Mouse (Mus musculus): ENCODE results near the gene Phex.

The Phex gene

DNA sequence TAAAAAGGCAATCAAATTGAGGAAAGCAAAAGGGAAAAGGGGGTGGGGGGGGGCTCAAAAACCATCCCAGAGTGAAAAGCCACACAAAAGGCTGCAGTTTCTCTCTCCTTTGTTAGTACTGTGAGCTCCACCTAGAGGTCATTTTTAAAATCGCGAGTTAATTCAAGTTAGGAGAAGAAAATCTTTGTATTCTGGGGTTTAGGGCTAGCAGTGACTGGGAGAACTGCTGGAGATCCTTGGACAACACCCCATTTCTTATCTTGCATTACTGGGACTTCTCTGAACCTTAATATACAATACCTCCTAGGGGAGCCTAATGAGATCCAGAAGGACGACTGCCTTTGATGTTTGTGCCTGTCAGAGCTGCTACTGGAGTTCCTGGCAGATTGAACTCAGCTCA lies 107.7 kb downstream of the Phex start:
- no peak for DNase-seq (ENCODE audit: low spot score)

DNA sequence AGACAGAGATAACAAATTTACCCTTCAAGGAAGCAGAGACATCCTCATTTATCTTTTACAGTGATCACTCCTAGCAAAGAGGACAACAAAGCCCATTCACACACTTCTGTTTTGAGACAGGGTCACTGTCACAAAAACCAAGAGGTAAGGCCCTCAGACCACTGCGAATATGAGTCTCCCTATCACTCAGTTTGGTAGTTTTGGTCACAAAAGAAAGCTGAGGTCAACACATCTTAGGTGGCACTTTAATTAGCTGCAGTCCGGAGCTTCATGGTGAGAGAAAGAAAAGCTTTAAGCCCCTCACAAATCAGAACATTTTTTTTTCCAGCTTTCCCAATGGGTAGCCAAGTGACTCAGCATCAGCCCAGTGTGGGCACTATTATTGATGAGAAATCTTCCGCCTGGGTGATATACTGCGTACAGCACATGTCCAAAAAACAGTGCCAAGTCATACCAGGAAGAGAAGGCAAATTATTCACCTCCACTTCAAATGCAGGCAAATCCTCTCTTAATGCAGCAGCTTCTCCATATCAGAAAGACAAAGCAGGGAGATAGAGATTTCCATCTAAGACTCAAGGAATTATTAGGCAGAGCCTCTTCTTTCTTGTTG lies 108.2 kb downstream of the Phex start:
- no peak for DNase-seq (ENCODE audit: low spot score)

DNA sequence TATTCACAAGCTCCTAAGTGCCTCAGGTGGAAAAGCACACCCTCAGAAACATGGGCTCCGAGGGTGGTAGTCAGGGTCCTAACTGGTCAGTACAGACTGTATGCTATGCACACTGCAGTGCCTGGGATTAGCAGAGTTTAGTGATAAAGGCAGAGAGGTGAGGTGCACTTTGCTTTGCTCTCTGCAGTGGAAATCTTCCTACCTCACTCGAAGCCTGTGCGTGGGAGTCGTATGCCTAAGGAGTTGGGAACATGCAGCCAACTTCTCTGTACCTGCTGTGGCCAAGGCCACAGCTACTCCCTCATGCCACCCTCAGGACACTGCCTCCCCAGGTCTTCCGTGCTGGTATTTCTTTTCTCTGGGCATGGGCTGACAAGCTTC lies 109.3 kb downstream of the Phex start:
- DNase-seq (ENCODE audit: low spot score): no peak

DNA sequence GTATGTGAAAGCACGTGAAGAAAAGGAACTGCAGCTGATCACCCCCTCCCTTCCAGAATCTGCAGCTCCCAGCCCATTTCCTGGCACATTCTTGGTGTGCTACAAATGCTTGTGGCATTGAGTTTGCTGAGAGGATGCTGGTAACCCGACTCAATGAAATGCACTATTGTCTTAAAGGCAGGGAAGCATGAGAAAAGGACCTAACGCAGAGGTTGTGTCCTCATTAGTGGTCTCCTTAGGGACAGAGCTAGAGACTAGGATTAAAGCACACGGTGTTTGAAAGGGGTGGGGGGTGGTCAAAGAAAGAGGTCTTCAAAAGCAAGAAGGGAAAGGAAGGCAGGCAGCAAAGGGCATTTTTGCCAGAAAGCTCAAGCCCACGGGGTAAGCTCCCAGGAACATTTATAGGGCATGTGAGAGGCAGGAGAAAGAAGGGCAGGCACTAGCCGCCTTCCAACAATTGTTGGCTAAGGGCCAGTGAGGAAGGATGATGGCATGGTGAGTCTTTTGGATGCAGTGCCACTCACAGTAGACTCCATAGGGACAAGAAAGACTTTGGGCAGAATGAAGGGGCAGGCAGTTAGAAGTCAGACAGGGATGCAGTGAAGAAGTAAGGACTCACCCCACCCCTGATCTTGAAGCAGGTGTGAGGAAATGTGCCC lies 109.8 kb downstream of the Phex start:
- DNase-seq (ENCODE audit: low spot score): no peak

DNA sequence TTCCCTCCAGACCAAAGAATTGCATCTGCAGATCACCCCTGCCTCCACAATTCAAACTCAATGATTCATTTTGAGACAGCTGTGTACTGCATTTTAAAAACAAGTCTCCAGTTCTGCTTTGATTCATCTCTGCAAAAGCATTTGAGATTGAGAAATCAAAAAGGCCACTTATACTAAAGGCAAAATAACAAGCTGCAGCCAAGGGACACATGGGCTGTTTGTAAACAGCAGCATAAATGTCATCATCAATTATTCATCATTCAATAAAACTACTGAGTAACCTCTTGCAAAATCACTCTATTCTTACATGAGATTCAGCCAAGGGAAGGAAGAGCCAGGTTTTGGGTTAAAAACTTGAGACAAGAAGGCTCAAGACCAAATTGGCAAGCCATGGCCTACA lies 122.7 kb downstream of the Phex start:
- no peak for DNase-seq (ENCODE audit: low spot score)

DNA sequence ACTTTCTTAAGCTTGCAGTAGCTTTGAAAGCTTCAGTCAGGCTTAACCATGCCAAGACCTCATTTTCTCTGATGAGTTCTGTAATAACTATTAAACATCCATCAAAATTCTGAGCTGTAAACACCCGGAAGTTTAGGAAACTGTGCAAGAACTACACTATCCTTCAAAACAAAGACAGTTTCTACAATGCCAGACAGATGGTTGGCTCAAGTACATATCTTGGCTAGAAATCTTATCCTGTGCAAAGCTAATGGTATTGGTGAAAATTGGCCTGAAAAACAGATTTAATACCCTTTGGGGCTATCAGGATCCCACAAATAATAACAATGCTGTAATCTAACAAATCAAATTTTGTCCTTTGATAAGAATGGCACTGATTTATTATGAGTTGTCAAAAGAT lies 138.5 kb downstream of the Phex start:
- DNase-seq (ENCODE audit: low spot score): no peak

DNA sequence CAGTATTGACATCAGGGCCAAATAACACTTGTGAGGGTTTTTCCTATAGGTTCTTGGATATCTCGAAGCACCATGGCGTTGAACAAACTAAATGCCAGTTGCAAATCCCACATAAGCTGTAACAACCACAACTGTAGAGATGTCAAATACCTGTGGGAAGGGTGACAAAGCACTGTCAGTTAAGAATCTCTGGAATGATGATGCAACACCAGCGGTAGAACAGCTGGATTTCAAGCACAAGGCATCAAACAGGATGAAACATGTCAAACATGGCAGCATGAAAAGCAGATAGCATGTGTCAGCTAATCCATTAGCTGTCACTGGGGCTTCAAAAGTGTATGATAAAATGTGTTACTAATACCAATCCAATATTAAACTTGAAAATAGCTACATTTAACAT lies 141.8 kb downstream of the Phex start:
- DNase-seq (ENCODE audit: low spot score): no peak

DNA sequence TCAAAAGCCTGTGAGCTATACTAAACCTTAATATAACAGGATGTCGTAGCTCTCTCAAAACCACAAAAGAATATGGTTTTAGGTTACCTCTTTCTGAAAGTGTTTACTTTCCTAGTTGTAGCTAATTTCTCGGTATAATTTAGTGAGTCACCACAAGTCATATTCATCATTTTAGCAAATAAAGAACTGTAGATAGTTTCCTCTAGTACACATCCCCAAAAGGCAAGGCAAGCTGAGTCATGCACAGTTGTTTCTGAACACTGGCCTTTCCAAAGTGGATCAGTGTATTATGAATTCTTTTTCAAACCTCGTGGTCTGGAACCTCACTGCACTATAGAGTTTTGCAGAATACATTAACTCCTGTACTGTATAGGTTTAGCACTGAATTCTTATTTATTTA lies 143.5 kb downstream of the Phex start:
- DNase-seq (ENCODE audit: low spot score): no peak

DNA sequence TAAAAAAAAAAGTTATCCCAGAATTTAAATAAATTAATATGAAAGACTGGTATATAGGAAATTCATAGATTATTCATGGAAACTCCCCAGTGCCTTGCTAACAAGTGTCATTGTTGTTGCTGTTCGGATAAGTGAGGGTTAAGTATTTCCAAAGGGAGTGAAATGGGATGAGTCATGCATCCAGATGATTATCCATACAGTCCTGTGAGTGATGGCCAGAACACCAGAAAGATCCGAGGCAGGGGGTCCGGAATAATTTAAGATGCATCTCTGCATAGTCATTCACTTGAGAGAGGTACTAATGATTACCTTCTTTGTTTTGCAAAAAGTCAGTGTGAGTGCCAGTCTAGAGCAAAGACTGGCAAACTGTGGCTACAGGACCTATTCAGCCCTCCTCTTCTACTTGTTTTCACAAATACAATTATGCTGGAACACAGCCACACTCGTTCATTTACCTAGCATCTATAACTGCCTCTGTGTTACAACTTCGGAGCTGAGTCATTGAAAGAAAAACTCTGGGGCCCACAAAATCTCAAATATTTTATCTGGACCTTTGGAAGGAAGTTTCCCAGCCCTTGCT lies 145.3 kb downstream of the Phex start:
- no peak for DNase-seq (ENCODE audit: low spot score)

DNA sequence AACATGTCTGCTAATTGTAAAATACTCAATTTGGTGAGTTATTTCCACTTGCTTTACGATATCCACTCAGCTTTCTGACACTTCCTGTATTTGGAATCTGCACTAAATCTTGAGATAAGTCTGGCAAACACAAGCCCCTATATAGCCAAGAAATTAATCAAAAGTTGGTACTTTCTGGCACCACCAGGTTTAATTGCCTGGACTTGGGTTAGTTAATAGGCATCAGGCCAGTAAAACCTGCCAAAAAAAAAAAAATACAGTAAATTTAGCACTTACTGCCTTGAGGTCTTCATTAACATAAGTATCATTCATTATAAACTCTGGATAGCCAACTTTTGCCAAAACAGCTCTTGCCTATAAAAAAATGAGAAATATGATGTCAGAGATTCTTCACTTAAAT lies 147.0 kb downstream of the Phex start:
- no peak for DNase-seq (ENCODE audit: low spot score)

DNA sequence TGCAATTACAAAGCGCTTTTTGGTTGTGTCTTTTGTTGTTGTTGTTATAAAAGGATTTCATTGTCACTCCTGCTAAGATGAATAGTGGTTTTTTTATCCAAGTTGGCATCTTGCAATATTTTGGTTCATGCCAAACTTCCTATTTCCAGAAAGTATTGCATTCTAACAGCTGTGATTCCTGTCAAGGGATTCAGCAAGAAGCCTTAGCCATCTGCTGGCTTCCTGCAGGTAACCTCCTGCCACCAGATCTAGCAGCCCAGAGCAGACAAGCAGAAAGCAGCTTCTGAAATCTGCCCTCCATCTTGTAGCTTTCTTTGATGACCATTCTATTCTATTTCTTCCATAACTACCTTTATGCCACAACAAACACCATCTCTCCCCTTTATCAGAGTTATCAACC lies 212.4 kb downstream of the Phex start:
- no peak for DNase-seq (ENCODE audit: low spot score)

DNA sequence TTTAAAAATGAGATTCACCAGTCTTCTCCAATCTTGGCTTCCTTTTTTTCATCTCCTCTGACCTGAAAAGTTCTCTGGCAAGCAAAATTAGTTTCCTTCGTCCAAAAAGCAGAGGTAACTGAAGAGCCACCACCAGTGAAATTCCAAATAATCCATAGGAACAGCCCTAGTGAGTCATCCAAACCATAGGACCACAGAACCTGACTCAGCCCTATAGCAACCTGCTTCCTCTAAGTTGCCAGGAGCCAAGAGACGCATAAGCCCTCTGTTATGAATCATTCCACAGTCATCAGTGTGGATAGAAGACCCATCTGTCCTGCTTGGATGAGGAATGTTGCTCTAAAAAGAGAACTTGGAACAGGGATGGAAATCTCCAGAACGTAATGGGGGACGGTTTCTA lies 230.9 kb downstream of the Phex start:
- no peak for DNase-seq (ENCODE audit: low spot score)

DNA sequence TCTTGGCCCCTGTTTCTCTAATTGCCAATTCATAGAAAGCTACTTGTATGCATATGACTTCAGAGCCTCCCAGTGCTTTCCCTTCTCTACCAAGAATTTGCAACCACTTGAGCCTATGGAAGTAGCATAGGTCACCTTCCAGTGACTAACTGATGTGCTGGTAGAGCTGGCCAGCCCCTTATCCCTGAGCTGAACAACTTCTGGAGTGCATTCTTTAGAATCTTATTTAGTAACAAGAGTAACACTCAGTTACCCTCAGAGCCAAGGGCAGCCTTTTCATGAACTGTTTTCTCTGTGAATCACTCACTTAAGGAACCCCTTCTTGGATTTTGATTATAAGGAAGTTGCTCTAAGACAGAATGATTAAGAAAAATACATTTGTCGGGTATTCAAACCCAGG lies 234.3 kb downstream of the Phex start:
- no peak for DNase-seq (ENCODE audit: low spot score)

DNA sequence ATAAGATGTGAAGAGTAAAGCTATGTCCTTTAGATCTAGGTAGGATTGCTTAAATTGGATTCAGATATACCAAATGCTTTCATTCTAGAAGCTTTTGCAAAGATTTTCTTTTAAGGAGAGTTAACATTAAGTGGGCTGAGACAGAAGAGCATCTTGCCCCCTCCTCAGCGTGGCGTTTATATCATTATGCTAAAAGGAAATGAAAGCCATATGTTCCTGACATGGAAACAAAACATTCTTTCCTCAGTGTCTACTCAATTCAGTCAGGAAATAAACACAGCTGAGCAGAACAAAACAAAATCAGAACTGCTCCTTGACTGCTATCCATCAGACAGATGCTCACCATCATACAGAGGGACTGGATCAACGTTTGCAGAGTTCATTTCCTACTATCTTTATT lies 251.0 kb downstream of the Phex start:
- no peak for DNase-seq (ENCODE audit: low spot score)

DNA sequence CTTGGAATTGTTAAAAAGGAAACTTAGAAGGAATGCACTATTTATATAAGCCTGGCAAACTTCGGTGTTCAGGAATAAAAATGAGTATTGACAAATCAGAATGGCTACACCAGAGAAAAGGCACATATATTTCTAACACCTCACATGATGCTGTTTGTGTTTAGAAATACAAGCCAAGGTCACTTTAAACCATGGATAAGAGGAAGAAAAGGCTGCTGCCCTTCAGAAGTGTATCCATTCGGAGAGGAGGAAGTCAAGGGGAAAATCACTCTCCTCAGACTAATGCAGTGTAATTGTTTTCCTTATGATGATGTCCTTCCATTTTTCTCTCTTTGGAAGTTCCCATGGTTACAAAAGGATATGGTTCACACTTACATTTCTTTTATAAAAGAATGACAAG lies 251.7 kb downstream of the Phex start:
- DNase-seq (ENCODE audit: low spot score): no peak

DNA sequence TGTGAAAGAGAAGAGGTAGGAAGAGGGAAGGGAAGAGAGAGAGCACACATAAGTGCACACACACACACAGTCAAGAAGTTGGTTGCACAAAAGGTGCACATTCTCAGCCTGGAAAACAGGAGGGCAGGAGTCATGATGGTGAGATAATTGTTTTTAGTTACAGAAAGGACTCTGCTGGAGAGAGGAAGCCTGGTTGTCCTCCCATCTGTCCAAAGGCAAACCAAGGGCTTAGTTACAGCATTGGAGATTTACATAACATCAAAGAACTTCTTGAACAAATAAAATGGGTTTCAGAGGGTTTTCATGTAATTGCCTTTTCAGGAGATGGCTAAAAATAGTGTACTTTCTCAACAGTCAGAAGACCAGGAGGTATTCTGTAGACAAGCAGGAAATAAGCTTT lies 270.4 kb downstream of the Phex start:
- DNase-seq (ENCODE audit: low spot score): no peak

DNA sequence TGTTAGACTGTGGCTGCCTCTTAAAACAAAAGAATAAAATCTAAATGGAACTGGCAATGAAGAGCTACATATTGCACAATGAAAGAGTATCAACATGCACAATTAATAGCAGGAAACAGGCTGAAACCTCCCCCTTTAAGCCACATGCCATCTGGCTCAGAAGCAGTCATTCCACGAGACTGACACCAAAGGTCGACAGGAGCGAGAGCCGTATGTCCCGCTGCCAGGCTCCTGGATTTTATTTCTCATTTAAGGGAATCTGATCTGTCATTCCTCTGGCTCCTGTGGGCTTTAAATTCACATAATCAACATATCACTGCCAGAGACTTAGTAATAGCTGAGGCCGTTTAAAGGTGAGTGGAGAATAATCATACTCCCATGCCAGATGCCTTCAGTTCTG lies 275.5 kb downstream of the Phex start:
- no peak for DNase-seq (ENCODE audit: low spot score)

All from ovary, adult 18-20 months (tissue).